In genomic region chr7:55841445-55841844, GRCm38 (mm10) we compare ENCODE assay signal across 8 mouse cellular contexts. TPM values are rescaled to one million over a fixed set of nuclear protein-coding genes. Genes with fewer than 3 reads are reported as not detected.
DNase-seq lines count a peak whose midpoint lies in the region; ATAC-seq lines count a peak whose summit lies in the region.

Cyfip1 (plus strand) TSS chr7:55841745.

- peak within 1 kb of the TSS; percentile 97 for H3K27ac ChIP-seq in lung, embryonic 15.5 days
- peak within 1 kb of the TSS; percentile 95 for H3K27ac ChIP-seq in midbrain, embryonic 15.5 days

- no peak for DNase-seq in lung, adult 18-20 months
- no peak for DNase-seq in heart, adult 8-10 months (ENCODE audit: low spot score)
- no peak for DNase-seq in layer of hippocampus, postnatal 25 days (ENCODE audit: extremely low spot score in 1 of 2, low spot score in 1 of 2)
- no peak for DNase-seq in right cerebral cortex, postnatal 14 days
- DNase-seq in cerebellum, adult 18-20 months, result no peak

- H3K4me3 ChIP-seq in lung, embryonic 15.5 days, result peak within 1 kb of the TSS; percentile 93
- H3K4me3 ChIP-seq in midbrain, embryonic 15.5 days, result peak within 1 kb of the TSS; percentile 98

- H3K36me3 ChIP-seq in lung, embryonic 15.5 days, result no peaks in the 10 kb centered on the region
- no peaks in the 10 kb centered on the region for H3K36me3 ChIP-seq in midbrain, embryonic 15.5 days (replicated peaks)

- WGBS in lung, embryonic 15.5 days, result 48% methylated on average over 7 of the region's 7 CpGs
- 57% methylated on average over 7 of the region's 7 CpGs for WGBS in midbrain, embryonic 15.5 days

- peak within 1 kb of the TSS; percentile 92 for H3K9ac ChIP-seq in lung, embryonic 15.5 days
- H3K9ac ChIP-seq in midbrain, embryonic 15.5 days, result peak within 1 kb of the TSS; percentile 99

- ATAC-seq in lung, embryonic 15.5 days (ENCODE audit: borderline replicate concordance, extremely low read depth, low FRiP score, low TSS enrichment), result no peak
- no peak for ATAC-seq in common myeloid progenitor, adult 5-6 weeks (replicated peaks; ENCODE audit: low read depth, poor library complexity, severe bottlenecking)
- ATAC-seq in midbrain, embryonic 15.5 days (replicated peaks), result peak; percentile 24

- H3K4me1 ChIP-seq in lung, embryonic 15.5 days, result peaks cover 13% of the 10 kb centered on the region
- H3K4me1 ChIP-seq in midbrain, embryonic 15.5 days, result peaks cover 15% of the 10 kb centered on the region

- no peaks in the 10 kb centered on the region for H3K9me3 ChIP-seq in lung, embryonic 15.5 days
- H3K9me3 ChIP-seq in midbrain, embryonic 15.5 days, result no peaks in the 10 kb centered on the region

- no peaks in the 10 kb centered on the region for H3K27me3 ChIP-seq in lung, embryonic 15.5 days
- H3K27me3 ChIP-seq in midbrain, embryonic 15.5 days (replicated peaks), result no peaks in the 10 kb centered on the region

- peak within 1 kb of the TSS; percentile 78 for H3K4me2 ChIP-seq in lung, embryonic 15.5 days
- H3K4me2 ChIP-seq in midbrain, embryonic 15.5 days, result peak within 1 kb of the TSS; percentile 81

RNA-seq across cellular contexts. Expression of gene Cyfip1, which starts in this region (rescaled TPM):
- 122 and 124 TPM in 2 replicates for polyA plus RNA-seq in lung, embryonic 15.5 days (2015; fragmentation: Nextera tagmentation; extraction: Ambion mirVana)
- total RNA-seq in common myeloid progenitor, adult 5-6 weeks (2017), result 45.0 and 59.6 TPM in 2 replicates
- 10 to 100 TPM; 32.5 to 36.0 (median 34.7) TPM for total RNA-seq in heart, adult 8-10 months (2022)
- total RNA-seq in layer of hippocampus, postnatal 25 days (2021), result 100 to 1,000 TPM; 111 to 132 TPM
- 47.6 and 48.9 TPM in 2 replicates for polyA plus RNA-seq in midbrain, embryonic 15.5 days (2015; fragmentation: Nextera tagmentation; extraction: Ambion mirVana)
